Mouse (Mus musculus) lung, embryonic 14.5 days (tissue): ENCODE results near the gene Cdyl. TPM values are rescaled to one million over a fixed set of nuclear protein-coding genes. Genes with fewer than 3 reads are reported as not detected.

Experiments
- ATAC-seq: fragments of 200-750 bp; cut with Nextera tagmentation; 2 replicates; pipeline ENCODE4 v1.8.0; 2017; ENCODE audit warnings: mild to moderate bottlenecking, moderate TSS enrichment, moderate library complexity; ENCODE audit not compliant: insufficient read depth
- DNase-seq: peaks from one replicate; pipeline ENCODE4 v3.0.0-alpha.2; 2015
- H3K27ac ChIP-seq: fragments of 300-500 bp; sonication (generic); 2 replicates; pipeline ENCODE4 v1.5.1; 2014; ENCODE audit warnings: low read depth, mild to moderate bottlenecking, moderate library complexity
- H3K27me3 ChIP-seq: fragments of 300-500 bp; sonication (generic); 2 replicates; pipeline ENCODE4 v1.6.1; 2014; ENCODE audit warnings: low read length, control low read depth; ENCODE audit not compliant: insufficient read depth
- H3K36me3 ChIP-seq: fragments of 300-500 bp; sonication (generic); 2 replicates; pipeline ENCODE4 v1.6.1; 2014; ENCODE audit warnings: control low read depth; ENCODE audit not compliant: insufficient read depth
- H3K4me1 ChIP-seq: fragments of 300-500 bp; sonication (generic); 2 replicates; pipeline ENCODE4 v1.6.1; 2014; ENCODE audit warnings: antibody characterized with exemption, control low read depth; ENCODE audit not compliant: insufficient read depth
- H3K4me2 ChIP-seq: fragments of 300-500 bp; sonication (generic); 2 replicates; pipeline ENCODE4 v1.6.1; 2014; ENCODE audit warnings: mild to moderate bottlenecking
- H3K4me3 ChIP-seq: fragments of 300-500 bp; sonication (generic); 2 replicates; pipeline ENCODE4 v1.5.1; 2014; ENCODE audit warnings: low read depth, low read length
- H3K9ac ChIP-seq: fragments of 300-500 bp; sonication (generic); 2 replicates; pipeline ENCODE4 v1.6.1; 2014
- H3K9me3 ChIP-seq: fragments of 300-500 bp; sonication (generic); 2 replicates; pipeline ENCODE4 v1.6.1; 2016; ENCODE audit warnings: low read depth, low read length, control low read depth
- CTCF ChIP-seq: IDR thresholded peaks from 2 replicates; pipeline ENCODE4 v1.5.1; 2016; ENCODE audit warnings: antibody characterized with exemption, low read depth
- WGBS: fragments of 180-500 bp; shearing (Covaris S2); extraction: QIAGEN DNeasy Blood & Tissue Kit; methylation state at CpG from one replicate; pipeline ENCODE4 v1.1.7; 2014; 5-methylcytosine and 5-hydroxymethylcytosine counted together
- polyA plus RNA-seq: library from polyadenylated mRNA; unstranded; fragments of >200 nt; fragmentation: Nextera tagmentation; extraction: Ambion mirVana; gene quantifications from 2 replicates; pipeline ENCODE4 v1.2.1, GENCODE M21; 2014

Gene Cdyl
- polyA plus RNA-seq, 1 experiment from 2014 or later = 24.1 TPM

GRCm38 (mm10) chr13:35624831-35625230, 34.8 kb upstream of the Cdyl start:
- ATAC-seq (no peak), DNase-seq (no peak)
- H3K4me3 ChIP-seq = no peak overlapping the region
- no peaks in the 10 kb centered on the region for H3K4me1 ChIP-seq
- no peak overlapping the region for H3K27ac ChIP-seq
- H3K36me3 ChIP-seq = no peaks in the 10 kb centered on the region
- no peak overlapping the region for H3K9ac ChIP-seq
- no peaks in the 10 kb centered on the region for H3K27me3 ChIP-seq
- 82% methylated on average over 3 of the region's 3 CpGs for WGBS
- H3K9me3 ChIP-seq = no peaks in the 10 kb centered on the region
- TF ChIP-seq CTCF = no peak
- H3K4me2 ChIP-seq = no peak overlapping the region

GRCm38 (mm10) chr13:35625556-35625955, 34.1 kb upstream of the Cdyl start:
- no peaks in the 10 kb centered on the region for H3K27me3 ChIP-seq
- no peak for TF ChIP-seq CTCF
- no peak overlapping the region for H3K4me2 ChIP-seq
- WGBS = 70% methylated on average over 3 of the region's 3 CpGs
- ATAC-seq (no peak), DNase-seq (no peak)
- H3K9me3 ChIP-seq = no peaks in the 10 kb centered on the region
- no peaks in the 10 kb centered on the region for H3K4me1 ChIP-seq
- H3K36me3 ChIP-seq = no peaks in the 10 kb centered on the region
- no peak overlapping the region for H3K9ac ChIP-seq
- no peak overlapping the region for H3K4me3 ChIP-seq
- no peak overlapping the region for H3K27ac ChIP-seq

- Histone ChIP-seq H3K4me3 (no peak overlapping the region), H3K9me3 (no peaks in the 10 kb centered on the region), H3K4me1 (no peaks in the 10 kb centered on the region), H3K9ac (no peak overlapping the region), H3K27me3 (no peaks in the 10 kb centered on the region), H3K4me2 (no peak overlapping the region), H3K36me3 (no peaks in the 10 kb centered on the region), H3K27ac (no peak overlapping the region)
- 71% methylated on average over 1 of the region's 1 CpGs for WGBS
- ATAC-seq (no peak), DNase-seq (no peak)
- no peak for TF ChIP-seq CTCF
Observed at GRCm38 (mm10) chr13:35627319-35627718, 32.3 kb upstream of the Cdyl start.

GRCm38 (mm10) chr13:35647132-35647823, 12.4 kb upstream of the Cdyl start:
- Histone ChIP-seq H3K4me2 (no peak overlapping the region), H3K9ac (no peak overlapping the region), H3K27ac (no peak overlapping the region), H3K4me1 (no peaks in the 10 kb centered on the region), H3K27me3 (no peaks in the 10 kb centered on the region), H3K36me3 (no peaks in the 10 kb centered on the region), H3K4me3 (no peak overlapping the region), H3K9me3 (no peaks in the 10 kb centered on the region; the same call in 1 of the 2 replicates)
- ATAC-seq (no peak), DNase-seq (no peak)
- WGBS = 91% methylated on average over 1 of the region's 1 CpGs
- TF ChIP-seq CTCF = no peak

GRCm38 (mm10) chr13:35650284-35650872, 9.3 kb upstream of the Cdyl start:
- no peak for ATAC-seq
- Histone ChIP-seq H3K27ac (no peak overlapping the region), H3K4me2 (no peak overlapping the region), H3K27me3 (no peaks in the 10 kb centered on the region), H3K36me3 (no peaks in the 10 kb centered on the region), H3K4me1 (no peaks in the 10 kb centered on the region), H3K9me3 (no peaks in the 10 kb centered on the region; the same call in 1 of the 2 replicates), H3K4me3 (no peak overlapping the region), H3K9ac (no peak overlapping the region)
- WGBS = 75% methylated on average over 11 of the region's 11 CpGs
- DNase-seq = no peak
- no peak for TF ChIP-seq CTCF

- Histone ChIP-seq H3K4me2 (no peak overlapping the region), H3K4me1 (no peaks in the 10 kb centered on the region), H3K36me3 (no peaks in the 10 kb centered on the region), H3K27me3 (no peaks in the 10 kb centered on the region), H3K9me3 (no peaks in the 10 kb centered on the region), H3K9ac (no peak overlapping the region), H3K27ac (no peak overlapping the region), H3K4me3 (no peak overlapping the region)
- no peak for TF ChIP-seq CTCF
- no peak for DNase-seq
- ATAC-seq = no peak
- 83% methylated on average over 4 of the region's 4 CpGs for WGBS
Observed at GRCm38 (mm10) chr13:35652851-35653250, 6.8 kb upstream of the Cdyl start.

GRCm38 (mm10) chr13:35656853-35657252, 2.8 kb upstream of the Cdyl start:
- Histone ChIP-seq H3K4me3 (no peak overlapping the region), H3K9me3 (no peaks in the 10 kb centered on the region), H3K9ac (no peak overlapping the region), H3K4me1 (no peaks in the 10 kb centered on the region), H3K4me2 (no peak overlapping the region), H3K27me3 (no peaks in the 10 kb centered on the region), H3K27ac (no peak overlapping the region), H3K36me3 (no peaks in the 10 kb centered on the region)
- ATAC-seq = no peak
- no peak for DNase-seq
- WGBS = 83% methylated on average over 2 of the region's 2 CpGs
- no peak for TF ChIP-seq CTCF
